Mouse (Mus musculus) ES-E14 (cell line): ENCODE data around the gene Gm13889. TPM values are rescaled to one million over a fixed set of nuclear protein-coding genes. Genes with fewer than 3 reads are reported as not detected.

Experiments used
- DNase-seq: peaks from one replicate; pipeline ENCODE4 v3.0.0-alpha.2; 2013; ENCODE audit warnings: low read depth, low spot score
- H3K27ac ChIP-seq: 2 replicates; pipeline ENCODE4 v1.5.1; 2012; ENCODE audit warnings: low read depth, mild to moderate bottlenecking, low read length, moderate library complexity, mixed read lengths; ENCODE audit not compliant: poor library complexity, insufficient read depth, severe bottlenecking
- H3K36me3 ChIP-seq: 2 replicates; pipeline ENCODE4 v1.6.1; 2012; ENCODE audit warnings: mild to moderate bottlenecking, low read length, moderate library complexity, mixed read lengths; ENCODE audit not compliant: control insufficient read depth, poor library complexity, insufficient read depth, severe bottlenecking
- H3K4me1 ChIP-seq, 2 experiments: fragments of 150-350 bp in 1 of 2; sonication (generic) in 1 of 2; 2 replicates each; pipeline ENCODE4 v1.6.1; 2012; ENCODE audit warnings: low read length in 2 of 2, mild to moderate bottlenecking in 1 of 2, mixed read lengths in 1 of 2; ENCODE audit not compliant: control insufficient read depth in 2 of 2, insufficient read depth in 2 of 2, poor library complexity in 1 of 2
- H3K4me3 ChIP-seq, 2 experiments: fragments of 150-350 bp in 1 of 2; sonication (generic) in 1 of 2; 2 replicates each; pipeline ENCODE4 v1.5.1; 2012; ENCODE audit warnings: low read length in 2 of 2, low read depth in 1 of 2, mild to moderate bottlenecking in 1 of 2, mixed read lengths in 1 of 2; ENCODE audit not compliant: insufficient read depth in 1 of 2, poor library complexity in 1 of 2, severe bottlenecking in 1 of 2
- H3K9ac ChIP-seq: 2 replicates; pipeline ENCODE4 v1.6.1; 2012; ENCODE audit warnings: low read depth, mild to moderate bottlenecking, low read length, mixed read lengths; ENCODE audit not compliant: poor library complexity, insufficient read depth, severe bottlenecking
- H3K9me3 ChIP-seq: fragments of 150-350 bp; sonication (generic); 2 replicates; pipeline ENCODE4 v1.6.1; 2012; ENCODE audit warnings: low read depth, mild to moderate bottlenecking, low read length; ENCODE audit not compliant: control insufficient read depth, insufficient read depth
- CHD2 ChIP-seq: IDR thresholded peaks from 2 replicates; pipeline ENCODE4 v1.6.1; 2014; ENCODE audit warnings: mild to moderate bottlenecking, low read depth, low read length, inconsistent platforms
- HCFC1 ChIP-seq: IDR thresholded peaks from 2 replicates; pipeline ENCODE4 v1.6.1; 2012; ENCODE audit warnings: low read length, inconsistent platforms, borderline replicate concordance; ENCODE audit not compliant: insufficient read depth
- MAFK ChIP-seq: IDR thresholded peaks from 2 replicates; pipeline ENCODE4 v1.6.1; 2014; ENCODE audit warnings: mild to moderate bottlenecking, low read depth, low read length, inconsistent platforms; ENCODE audit not compliant: insufficient read depth
- ZC3H11A ChIP-seq: IDR thresholded peaks from 2 replicates; pipeline ENCODE4 v1.6.1; 2012; ENCODE audit warnings: low read depth, mild to moderate bottlenecking, inconsistent platforms, low read length, borderline replicate concordance
- ZNF384 ChIP-seq: IDR thresholded peaks from 2 replicates; pipeline ENCODE4 v1.6.1; 2012; ENCODE audit warnings: low read depth, low read length, inconsistent platforms
- in situ Hi-C, 2 experiments: fragments of 600-800 bp; cut with MboI; formaldehyde crosslinking; loops; one replicate each; pipeline ENCODE4 v1.15.1; 2025; ENCODE audit warnings: low sequenced_read_pairs in 2 of 2, inconsistent platforms in 1 of 2; ENCODE audit not compliant: unreplicated experiment in 2 of 2
- total RNA-seq: library from RNA; depleted of rRNA; stranded (reverse); fragments of 300-350 nt; gene quantifications from 2 replicates; pipeline ENCODE4 v1.2.3, GENCODE M21; 2012; rRNA removed

Gm13889 gene
- total RNA-seq = 1.0 and 1.5 TPM in 2 replicates

GRCm38 (mm10) chr2:93956908-93957784 is at the start of gene Gm13889:
Gm13889 (minus strand) TSS chr2:93957201.
- Histone ChIP-seq H3K27ac (no peak within 1 kb of the TSS), H3K36me3 (no peaks in the 10 kb centered on the region), H3K9ac (0 out of 2 replicates have a peak within 1 kb of the TSS, but pooled peaks have one; percentile 2), H3K9me3 (no peaks in the 10 kb centered on the region), H3K4me1 (peaks cover 0 to 4% of the 10 kb centered on the region in 2 experiments; a peak in 2 of 4 replicates), H3K4me3 (peak within 1 kb of the TSS; percentile 52 to 68)
- in situ Hi-C loops = no loop called here
- no peak for DNase-seq
- TF ChIP-seq HCFC1 (no peak), ZNF384 (no peak), ZC3H11A (no peak), CHD2 (no peak), MAFK (no peak)

- Histone ChIP-seq H3K36me3 (peaks cover 8% of the 10 kb centered on the region), H3K4me3 (no peak overlapping the region), H3K9ac (no peak overlapping the region), H3K9me3 (no peaks in the 10 kb centered on the region), H3K27ac (no peak overlapping the region), H3K4me1 (peaks cover 0 to 5% of the 10 kb centered on the region in 2 experiments; a peak in 1 of 4 replicates)
- in situ Hi-C loops = no loop called here
- peak; percentile 87 for DNase-seq
- peak; percentile 89 for TF ChIP-seq ZC3H11A
- no peak for TF ChIP-seq MAFK
Measured at GRCm38 (mm10) chr2:94002331-94002730, 45.3 kb upstream of the Gm13889 start.

- no peak for DNase-seq
- Histone ChIP-seq H3K4me1 (peaks cover 0 to 5% of the 10 kb centered on the region in 2 experiments; a peak in 1 of 4 replicates), H3K36me3 (peaks cover 8% of the 10 kb centered on the region), H3K9ac (peak overlapping the region; percentile 44; the same call in 1 of the 2 replicates), H3K9me3 (no peaks in the 10 kb centered on the region), H3K4me3 (no peak overlapping the region), H3K27ac (no peak overlapping the region; the same call in 1 of the 2 replicates)
- in situ Hi-C loops = no loop called here
- TF ChIP-seq CHD2 (no peak), ZC3H11A (no peak), MAFK (no peak), ZNF384 (no peak), HCFC1 (no peak)
Measured at GRCm38 (mm10) chr2:94001918-94002317, 44.9 kb upstream of the Gm13889 start.

GRCm38 (mm10) chr2:94001411-94001810 is 44.4 kb upstream of the Gm13889 start:
- Histone ChIP-seq H3K4me1 (peaks cover 0 to 5% of the 10 kb centered on the region in 2 experiments; a peak in 1 of 4 replicates), H3K9me3 (no peaks in the 10 kb centered on the region), H3K27ac (peak overlapping the region; percentile 18; the same call in 1 of the 2 replicates), H3K9ac (peak overlapping the region; percentile 44; the same call in 1 of the 2 replicates), H3K4me3 (0 out of 4 replicates have a peak overlapping the region, but pooled peaks of 1 of the 2 experiments have one; percentile 8), H3K36me3 (peaks cover 8% of the 10 kb centered on the region)
- TF ChIP-seq CHD2 = no peak
- DNase-seq = no peak
- in situ Hi-C loops = no loop called here

GRCm38 (mm10) chr2:93996254-93996653 is 39.3 kb upstream of the Gm13889 start, which contains the start of gene Gm27027:
Gm27027 (minus strand) TSS chr2:93996354.
- no peak for DNase-seq
- TF ChIP-seq ZC3H11A = no peak
- TF ChIP-seq MAFK = no peak
- TF ChIP-seq CHD2 = no peak
- no peak for TF ChIP-seq ZNF384
- no peak for TF ChIP-seq HCFC1
- in situ Hi-C loops = no loop called here
- Histone ChIP-seq H3K36me3 (peaks cover 25% of the 10 kb centered on the region), H3K27ac (no peak within 1 kb of the TSS), H3K9ac (no peak within 1 kb of the TSS), H3K4me3 (no peak within 1 kb of the TSS), H3K4me1 (0 out of 4 replicates have a peak, but pooled peaks cover 0 to 1% of the 10 kb centered on the region in 2 experiments), H3K9me3 (no peaks in the 10 kb centered on the region)
